Mouse (Mus musculus) embryonic fibroblast, embryonic 13.5 days (primary cell): Measurements from ENCODE around the gene Snrnp25.

Experiments
- CTCF ChIP-seq: IDR thresholded peaks from 2 replicates; pipeline ENCODE4 v1.5.1; 2011; ENCODE audit warnings: mild to moderate bottlenecking, control low read depth, low read length, moderate library complexity, borderline replicate concordance; ENCODE audit not compliant: insufficient read depth
- POLR2A ChIP-seq: IDR thresholded peaks from 2 replicates; pipeline ENCODE4 v1.6.1; 2011; ENCODE audit warnings: low read depth, mild to moderate bottlenecking, control low read depth, low read length, moderate library complexity

DNA sequence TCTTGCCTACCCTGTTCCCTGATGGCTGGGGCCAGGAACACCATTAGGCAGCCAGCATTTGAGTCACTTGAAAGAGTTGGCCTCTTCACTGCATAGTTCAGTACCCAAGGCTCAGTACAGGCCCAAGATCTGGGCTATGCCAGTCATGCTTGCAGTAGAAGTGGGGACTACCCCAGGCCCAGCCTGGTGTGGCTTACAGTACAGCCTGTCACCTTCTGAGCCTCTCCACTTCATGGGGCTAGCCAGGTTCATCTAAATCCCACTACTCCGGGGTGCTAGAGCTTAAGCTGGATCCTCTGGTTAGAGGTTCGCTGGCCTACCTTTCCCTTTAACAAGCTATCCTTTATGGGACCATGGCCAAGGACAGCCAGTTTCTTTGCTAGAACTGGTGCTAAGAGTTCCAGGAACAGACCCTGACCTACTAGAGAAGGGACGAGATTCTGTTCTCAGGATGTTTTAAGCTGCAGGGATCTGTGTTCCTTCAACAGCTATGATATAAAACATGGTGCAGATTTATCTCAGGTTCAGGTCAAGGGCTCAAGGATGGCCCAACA is 23.2 kb downstream of the Snrnp25 start:
- TF ChIP-seq CTCF = no peak
- TF ChIP-seq POLR2A = no peak
